Comparison of ENCODE assay signal across 14 mouse cellular contexts in genomic region chr3:84283524-84283923, GRCm38 (mm10). TPM values are rescaled to one million over a fixed set of nuclear protein-coding genes. Genes with fewer than 3 reads are reported as not detected.
A peak's percentile ranks its signal among the peaks of the same experiment; 100 is the strongest.
DNase-seq lines count a peak whose midpoint lies in the region; ATAC-seq and TF ChIP-seq lines count a peak whose summit lies in the region.
"Had no signal": no experiment of that assay in that cellular context is flagged by ENCODE, and none has a peak within 500 bp of the region (broad histone marks: within the 10 kb centered on the region; RNA-seq: fewer than 3 reads in every experiment).

No protein-coding gene starts in this region.

- peak; percentile 78 to 91 for DNase-seq in kidney, postnatal 25 days
- DNase-seq in lung, postnatal 0 days (ENCODE audit: low spot score): peak; percentile 54
- DNase-seq in thymus, postnatal 10 days (ENCODE audit: low spot score in 2 of 2): no peak
- DNase-seq in Muller cell, postnatal 12 days (ENCODE audit: inconsistent ontology term): no peak
- DNase-seq: cerebellum, adult 2 months; gastrocnemius, adult 2 months had no signal

- TF ChIP-seq CTCF in intestine, postnatal 0 days (IDR thresholded peaks at IDR 0.05; ENCODE audit: low read depth): no peak
- no peak for TF ChIP-seq CTCF in lung, postnatal 0 days (IDR thresholded peaks at IDR 0.05)

- peak overlapping the region; percentile 18; the same call in 1 of the 2 replicates for H3K4me2 ChIP-seq in heart, embryonic 13.5 days
- H3K4me2 ChIP-seq in heart, embryonic 12.5 days: no peak overlapping the region
- peak overlapping the region; percentile 59 for H3K4me2 ChIP-seq in intestine, postnatal 0 days (replicated peaks; ENCODE audit: low read depth)
- no peak overlapping the region for H3K4me2 ChIP-seq in lung, postnatal 0 days (replicated peaks; ENCODE audit: low read depth, low read length)
- H3K4me2 ChIP-seq in midbrain, embryonic 16.5 days (ENCODE audit: low read length): no peak overlapping the region
- H3K4me2 ChIP-seq: embryonic facial prominence, embryonic 12.5 days; forebrain, embryonic 12.5 days had no signal

- H3K27ac ChIP-seq in heart, embryonic 13.5 days (replicated peaks): peak overlapping the region; percentile 6
- H3K27ac ChIP-seq in heart, embryonic 12.5 days (ENCODE audit: poor library complexity, severe bottlenecking): no peak overlapping the region
- peak overlapping the region; percentile 90 for H3K27ac ChIP-seq in intestine, postnatal 0 days (ENCODE audit: low read depth, low read length)
- H3K27ac ChIP-seq in lung, postnatal 0 days (ENCODE audit: low read length): no peak overlapping the region
- no peak overlapping the region for H3K27ac ChIP-seq in midbrain, embryonic 16.5 days (ENCODE audit: low read length)
- H3K27ac ChIP-seq: embryonic facial prominence, embryonic 12.5 days; forebrain, embryonic 12.5 days; gastrocnemius, adult 2 months; left cerebral cortex, adult 2 months had no signal

- no peak for TF ChIP-seq EP300 in lung, postnatal 0 days (IDR thresholded peaks at IDR 0.05)

- H3K9me3 ChIP-seq in heart, embryonic 13.5 days: no peaks in the 10 kb centered on the region
- H3K9me3 ChIP-seq in heart, embryonic 12.5 days (replicated peaks): no peaks in the 10 kb centered on the region
- no peaks in the 10 kb centered on the region for H3K9me3 ChIP-seq in intestine, postnatal 0 days (ENCODE audit: control insufficient read depth)
- H3K9me3 ChIP-seq in lung, postnatal 0 days (ENCODE audit: low read length): no peaks in the 10 kb centered on the region
- H3K9me3 ChIP-seq in midbrain, embryonic 16.5 days (replicated peaks; ENCODE audit: control insufficient read depth, low read length, poor library complexity, severe bottlenecking): no peaks in the 10 kb centered on the region
- H3K9me3 ChIP-seq: embryonic facial prominence, embryonic 12.5 days; forebrain, embryonic 12.5 days had no signal

- H3K4me1 ChIP-seq in heart, embryonic 13.5 days: peaks cover 33% of the 10 kb centered on the region
- peaks cover 33% of the 10 kb centered on the region for H3K4me1 ChIP-seq in heart, embryonic 12.5 days (replicated peaks)
- H3K4me1 ChIP-seq in intestine, postnatal 0 days (replicated peaks; ENCODE audit: control insufficient read depth, insufficient read depth, low read length): peaks cover 27% of the 10 kb centered on the region; the same call in 1 of the 2 replicates
- peaks cover 4% of the 10 kb centered on the region; the same call in 1 of the 2 replicates for H3K4me1 ChIP-seq in lung, postnatal 0 days (ENCODE audit: insufficient read depth, low read depth, low read length)
- H3K4me1 ChIP-seq in midbrain, embryonic 16.5 days (ENCODE audit: control insufficient read depth, insufficient read depth, low read length): peaks cover 21% of the 10 kb centered on the region

- no peaks in the 10 kb centered on the region for H3K36me3 ChIP-seq in heart, embryonic 13.5 days
- no peaks in the 10 kb centered on the region for H3K36me3 ChIP-seq in heart, embryonic 12.5 days
- H3K36me3 ChIP-seq in intestine, postnatal 0 days (ENCODE audit: control insufficient read depth, insufficient read depth): no peaks in the 10 kb centered on the region
- no peaks in the 10 kb centered on the region for H3K36me3 ChIP-seq in lung, postnatal 0 days (ENCODE audit: insufficient read depth, low read length)
- no peaks in the 10 kb centered on the region for H3K36me3 ChIP-seq in midbrain, embryonic 16.5 days (ENCODE audit: control insufficient read depth, insufficient read depth, low read length)
- H3K36me3 ChIP-seq: embryonic facial prominence, embryonic 12.5 days; forebrain, embryonic 12.5 days had no signal

- no peak overlapping the region for H3K9ac ChIP-seq in heart, embryonic 13.5 days
- no peak overlapping the region for H3K9ac ChIP-seq in heart, embryonic 12.5 days
- no peak overlapping the region for H3K9ac ChIP-seq in intestine, postnatal 0 days (ENCODE audit: low read depth, low read length)
- no peak overlapping the region for H3K9ac ChIP-seq in lung, postnatal 0 days (replicated peaks; ENCODE audit: low read depth)
- no peak overlapping the region for H3K9ac ChIP-seq in midbrain, embryonic 16.5 days (ENCODE audit: low read depth, low read length)
- H3K9ac ChIP-seq: embryonic facial prominence, embryonic 12.5 days; forebrain, embryonic 12.5 days had no signal

- 42% methylated on average over 8 of the region's 8 CpGs for WGBS in heart, embryonic 13.5 days
- 41% methylated on average over 8 of the region's 8 CpGs for WGBS in heart, embryonic 12.5 days
- WGBS in intestine, postnatal 0 days: 29% methylated on average over 8 of the region's 8 CpGs
- 43% methylated on average over 8 of the region's 8 CpGs for WGBS in lung, postnatal 0 days
- 78% methylated on average over 8 of the region's 8 CpGs for WGBS in midbrain, embryonic 16.5 days

- H3K27me3 ChIP-seq in heart, embryonic 13.5 days (replicated peaks): peaks cover 12% of the 10 kb centered on the region; the same call in 1 of the 2 replicates
- peaks cover 16% of the 10 kb centered on the region for H3K27me3 ChIP-seq in heart, embryonic 12.5 days (replicated peaks)
- H3K27me3 ChIP-seq in intestine, postnatal 0 days (replicated peaks; ENCODE audit: control insufficient read depth, insufficient read depth, low read length): no peaks in the 10 kb centered on the region
- H3K27me3 ChIP-seq in lung, postnatal 0 days (replicated peaks; ENCODE audit: insufficient read depth, low read length): no peaks in the 10 kb centered on the region
- no peaks in the 10 kb centered on the region for H3K27me3 ChIP-seq in midbrain, embryonic 16.5 days (ENCODE audit: control insufficient read depth, insufficient read depth, low read depth, low read length)
- H3K27me3 ChIP-seq: embryonic facial prominence, embryonic 12.5 days had no signal

- ATAC-seq in heart, embryonic 13.5 days (ENCODE audit: extremely low read depth, insufficient number of reproducible peaks, low FRiP score, low TSS enrichment): no peak
- ATAC-seq in heart, embryonic 12.5 days (ENCODE audit: insufficient number of reproducible peaks, low FRiP score): no peak
- ATAC-seq in intestine, postnatal 0 days: peak; percentile 73
- ATAC-seq in lung, postnatal 0 days: peak; percentile 41; the same call in 1 of the 2 replicates
- ATAC-seq in midbrain, embryonic 16.5 days: no peak
- ATAC-seq: inflammation-experienced regulatory T-cells, adult 6 months had no signal

- no peak overlapping the region for H3K4me3 ChIP-seq in heart, embryonic 13.5 days
- no peak overlapping the region for H3K4me3 ChIP-seq in heart, embryonic 12.5 days
- peak overlapping the region; percentile 31 for H3K4me3 ChIP-seq in intestine, postnatal 0 days (ENCODE audit: low read depth, low read length)
- H3K4me3 ChIP-seq in lung, postnatal 0 days (ENCODE audit: low read depth, low read length): no peak overlapping the region
- H3K4me3 ChIP-seq in midbrain, embryonic 16.5 days (ENCODE audit: low read depth, low read length): no peak overlapping the region
- H3K4me3 ChIP-seq: embryonic facial prominence, embryonic 12.5 days; forebrain, embryonic 12.5 days; gastrocnemius, adult 2 months; left cerebral cortex, adult 2 months had no signal

RNA-seq across cellular contexts. Expression of gene Trim2, which starts 23.2 kb away (rescaled TPM):
- 7.2 and 7.6 TPM in 2 replicates for polyA plus RNA-seq in heart, embryonic 13.5 days (2015; fragmentation: Nextera tagmentation; extraction: Ambion mirVana)
- 9.0 and 10.1 TPM in 2 replicates for polyA plus RNA-seq in heart, embryonic 12.5 days (2016; fragmentation: Nextera tagmentation; extraction: Ambion mirVana)
- 21.2 and 22.5 TPM in 2 replicates for polyA plus RNA-seq in intestine, postnatal 0 days (2015; fragmentation: Nextera tagmentation; extraction: Ambion mirVana)
- 18.7 and 20.0 TPM in 2 replicates for polyA plus RNA-seq in lung, postnatal 0 days (2015; fragmentation: Nextera tagmentation; extraction: Ambion mirVana)
- 174 and 182 TPM in 2 replicates for polyA plus RNA-seq in midbrain, embryonic 16.5 days (2015; fragmentation: Nextera tagmentation; extraction: Ambion mirVana)

Comparison
In these comparisons a context has a peak if more than half of its experiments do, and no peak if none do; other contexts are left out.
1. H3K27ac ChIP-seq: peak in heart, embryonic 13.5 days (single experiment) and intestine, postnatal 0 days (single experiment); none in heart, embryonic 12.5 days (single experiment), lung, postnatal 0 days (single experiment) and midbrain, embryonic 16.5 days (single experiment).
2. H3K4me2 ChIP-seq: peak in heart, embryonic 13.5 days (single experiment) and intestine, postnatal 0 days (single experiment); none in heart, embryonic 12.5 days (single experiment), lung, postnatal 0 days (single experiment) and midbrain, embryonic 16.5 days (single experiment).
3. ATAC-seq: peak in intestine, postnatal 0 days (single experiment) and lung, postnatal 0 days (single experiment); none in heart, embryonic 13.5 days (single experiment), heart, embryonic 12.5 days (single experiment) and midbrain, embryonic 16.5 days (single experiment).
4. DNase-seq: peak in kidney, postnatal 25 days (2 of 2) and lung, postnatal 0 days (single experiment); none in thymus, postnatal 10 days (0 of 2) and Muller cell, postnatal 12 days (single experiment).